Mouse (Mus musculus) thymus, adult 2 months (tissue): Measurements from ENCODE around the gene Usp28.

ENCODE experiments used
- CTCF ChIP-seq: fragments of 200-500 bp; IDR thresholded peaks from 2 replicates; pipeline ENCODE4 v1.5.1; 2012; ENCODE audit warnings: mild to moderate bottlenecking, control low read depth, low read length, moderate library complexity, borderline replicate concordance; ENCODE audit not compliant: control insufficient read depth, poor library complexity, insufficient read depth; ENCODE audit errors: extremely low read depth
- POLR2A ChIP-seq: fragments of 200-500 bp; IDR thresholded peaks from 2 replicates; pipeline ENCODE4 v1.6.1; 2012; ENCODE audit warnings: mild to moderate bottlenecking, low read length, control low read depth, moderate library complexity; ENCODE audit not compliant: control insufficient read depth, poor library complexity, insufficient read depth; ENCODE audit errors: extremely low read depth

- TF ChIP-seq CTCF (no peak), POLR2A (no peak)
Observed at GRCm38 (mm10) chr9:48991671-48992070, 6.5 kb downstream of the Usp28 start.
